Mouse (Mus musculus): Measurements from ENCODE around the gene Rnf181.

Rnf181 gene

GRCm38 (mm10) chr6:72383142-72383820, 16.5 kb upstream of the Rnf181 start:
- no peak for DNase-seq

- no peak for DNase-seq
Observed at GRCm38 (mm10) chr6:72382494-72382893, 15.7 kb upstream of the Rnf181 start.

GRCm38 (mm10) chr6:72380131-72380770, 13.5 kb upstream of the Rnf181 start, which contains the start of gene Vamp5:
TSS of gene Vamp5 (minus strand) at chr6:72380468.
- peak; percentile 99 for DNase-seq

- peak; percentile 95 for DNase-seq
Observed at GRCm38 (mm10) chr6:72379377-72380130, 12.8 kb upstream of the Rnf181 start.

- DNase-seq = no peak
Observed at GRCm38 (mm10) chr6:72378510-72379234, 11.9 kb upstream of the Rnf181 start.

GRCm38 (mm10) chr6:72374820-72375563, 8.2 kb upstream of the Rnf181 start:
- DNase-seq = peak; percentile 90

GRCm38 (mm10) chr6:72374206-72374605, 7.5 kb upstream of the Rnf181 start:
- DNase-seq = peak; percentile 87

- DNase-seq = peak; percentile 90
Observed at GRCm38 (mm10) chr6:72373184-72373583, 6.4 kb upstream of the Rnf181 start.

GRCm38 (mm10) chr6:72371571-72371970, 4.8 kb upstream of the Rnf181 start:
- DNase-seq = peak; percentile 82

- peak; percentile 95 for DNase-seq
Observed at GRCm38 (mm10) chr6:72371147-72371546, 4.4 kb upstream of the Rnf181 start.

- peak; percentile 93 for DNase-seq
Observed at GRCm38 (mm10) chr6:72370091-72370490, 3.3 kb upstream of the Rnf181 start.

GRCm38 (mm10) chr6:72369557-72369956, 2.8 kb upstream of the Rnf181 start:
- peak; percentile 83 for DNase-seq

GRCm38 (mm10) chr6:72367460-72367974, 761 bp upstream of the Rnf181 start:
- no peak for DNase-seq

- no peak for DNase-seq
Observed at GRCm38 (mm10) chr6:72366304-72366703, 452 bp downstream of the Rnf181 start.

GRCm38 (mm10) chr6:72364985-72365384, 1.8 kb downstream of the Rnf181 start:
- no peak for DNase-seq

GRCm38 (mm10) chr6:72364009-72364408, 2.7 kb downstream of the Rnf181 start:
- no peak for DNase-seq

GRCm38 (mm10) chr6:72362132-72363028, 4.4 kb downstream of the Rnf181 start:
- peak; percentile 100 for DNase-seq

- peak; percentile 90 for DNase-seq
Observed at GRCm38 (mm10) chr6:72361121-72361551, 5.6 kb downstream of the Rnf181 start.

GRCm38 (mm10) chr6:72360599-72360935, 6.2 kb downstream of the Rnf181 start:
- peak; percentile 90 for DNase-seq

- DNase-seq = peak; percentile 91
Observed at GRCm38 (mm10) chr6:72359891-72360598, 6.7 kb downstream of the Rnf181 start.

Data from heart, adult 11 months (tissue).